Mouse (Mus musculus): Measurements from ENCODE around the gene Apex2. TPM values are rescaled to one million over a fixed set of nuclear protein-coding genes. Genes with fewer than 3 reads are reported as not detected.

The Apex2 gene
- polyA plus RNA-seq (2015; fragmentation: Nextera tagmentation; extraction: Ambion mirVana) = 21.6 and 22.9 TPM in 2 replicates

- Histone ChIP-seq H3K9ac (no peak within 1 kb of the TSS), H3K27me3 (peaks cover 25% of the 10 kb centered on the region), H3K4me2 (peak within 1 kb of the TSS; percentile 64), H3K4me3 (replicated peaks) (peak within 1 kb of the TSS; percentile 58), H3K9me3 (replicated peaks) (no peaks in the 10 kb centered on the region), H3K36me3 (peaks cover 12% of the 10 kb centered on the region), H3K27ac (0 out of 2 replicates have a peak within 1 kb of the TSS, but pooled peaks have one; percentile 91), H3K4me1 (no peaks in the 10 kb centered on the region)
- ATAC-seq (replicated peaks; ENCODE audit: low FRiP score) = no peak
- whole genome bisulfite sequencing = 71% methylated on average over 5 of the region's 5 CpGs
These were observed at the start of gene Apex2 for GRCm38 (mm10) chrX:150589696-150590095. TSS of gene Apex2 (minus strand) at chrX:150589868.

GRCm38 (mm10) chrX:150636421-150636820 lies 46.8 kb upstream of the Apex2 start:
- 0 out of 2 replicates have a peak, but pooled peaks cover 5% of the 10 kb centered on the region for H3K27me3 ChIP-seq
- H3K27ac ChIP-seq = no peak overlapping the region
- WGBS = 70% methylated on average over 1 of the region's 1 CpGs
- no peak overlapping the region for H3K4me2 ChIP-seq
- H3K9me3 ChIP-seq (replicated peaks) = no peaks in the 10 kb centered on the region
- no peaks in the 10 kb centered on the region for H3K36me3 ChIP-seq
- ATAC-seq (replicated peaks; ENCODE audit: low FRiP score) = no peak
- H3K9ac ChIP-seq = no peak overlapping the region
- H3K4me1 ChIP-seq = no peaks in the 10 kb centered on the region
- H3K4me3 ChIP-seq (replicated peaks) = no peak overlapping the region

- peaks cover 15% of the 10 kb centered on the region for H3K27me3 ChIP-seq
- no peak overlapping the region for H3K27ac ChIP-seq
- H3K4me3 ChIP-seq (replicated peaks) = no peak overlapping the region
- no peaks in the 10 kb centered on the region for H3K9me3 ChIP-seq (replicated peaks)
- WGBS = 73% methylated on average over 2 of the region's 2 CpGs
- H3K4me2 ChIP-seq = no peak overlapping the region
- no peak for ATAC-seq (replicated peaks; ENCODE audit: low FRiP score)
- no peak overlapping the region for H3K9ac ChIP-seq
- H3K36me3 ChIP-seq = no peaks in the 10 kb centered on the region
- H3K4me1 ChIP-seq = no peaks in the 10 kb centered on the region
These were observed 9.2 kb upstream of the Apex2 start for GRCm38 (mm10) chrX:150598882-150599281.

- H3K27ac ChIP-seq = no peak overlapping the region
- no peaks in the 10 kb centered on the region for H3K4me1 ChIP-seq
- H3K27me3 ChIP-seq = peaks cover 26% of the 10 kb centered on the region
- 83% methylated on average over 9 of the region's 9 CpGs for WGBS
- H3K4me2 ChIP-seq = no peak overlapping the region
- no peak for ATAC-seq (replicated peaks; ENCODE audit: low FRiP score)
- no peaks in the 10 kb centered on the region for H3K9me3 ChIP-seq (replicated peaks)
- H3K9ac ChIP-seq = no peak overlapping the region
- no peak overlapping the region for H3K4me3 ChIP-seq (replicated peaks)
- H3K36me3 ChIP-seq = no peaks in the 10 kb centered on the region
These were observed 5.5 kb upstream of the Apex2 start for GRCm38 (mm10) chrX:150595016-150595760.

- H3K4me3 ChIP-seq (replicated peaks) = no peak overlapping the region
- no peak for ATAC-seq (replicated peaks; ENCODE audit: low FRiP score)
- H3K4me1 ChIP-seq = no peaks in the 10 kb centered on the region
- H3K9ac ChIP-seq = no peak overlapping the region
- WGBS = 84% methylated on average over 3 of the region's 3 CpGs
- no peak overlapping the region for H3K4me2 ChIP-seq
- no peaks in the 10 kb centered on the region for H3K9me3 ChIP-seq (replicated peaks)
- H3K36me3 ChIP-seq = no peaks in the 10 kb centered on the region
- no peak overlapping the region for H3K27ac ChIP-seq
- H3K27me3 ChIP-seq = peaks cover 26% of the 10 kb centered on the region
These were observed 4.5 kb upstream of the Apex2 start for GRCm38 (mm10) chrX:150594176-150594575.

GRCm38 (mm10) chrX:150593266-150594035 lies 3.8 kb upstream of the Apex2 start:
- no peak for ATAC-seq (replicated peaks; ENCODE audit: low FRiP score)
- Histone ChIP-seq H3K27me3 (peaks cover 25% of the 10 kb centered on the region), H3K4me1 (no peaks in the 10 kb centered on the region), H3K36me3 (no peaks in the 10 kb centered on the region), H3K4me3 (replicated peaks) (no peak overlapping the region), H3K27ac (no peak overlapping the region), H3K9ac (no peak overlapping the region), H3K4me2 (no peak overlapping the region), H3K9me3 (replicated peaks) (no peaks in the 10 kb centered on the region)
- 85% methylated on average over 12 of the region's 12 CpGs for WGBS

- ATAC-seq (replicated peaks; ENCODE audit: low FRiP score) = peak; percentile 96
- H3K36me3 ChIP-seq = peaks cover 21% of the 10 kb centered on the region
- peak within 1 kb of the TSS; percentile 91 for H3K27ac ChIP-seq
- no peaks in the 10 kb centered on the region for H3K4me1 ChIP-seq
- 16% methylated on average over 35 of the region's 35 CpGs for WGBS
- peaks cover 17% of the 10 kb centered on the region; the same call in 1 of the 2 replicates for H3K27me3 ChIP-seq
- peak within 1 kb of the TSS; percentile 64 for H3K4me2 ChIP-seq
- H3K9me3 ChIP-seq (replicated peaks) = no peaks in the 10 kb centered on the region
- H3K9ac ChIP-seq = peak within 1 kb of the TSS; percentile 56
- H3K4me3 ChIP-seq (replicated peaks) = peak within 1 kb of the TSS; percentile 58
These were observed 1.5 kb downstream of the Apex2 start, which contains the start of gene Pfkfb1 for GRCm38 (mm10) chrX:150588023-150588764. TSS of gene Pfkfb1 (plus strand) at chrX:150588229.

- no peaks in the 10 kb centered on the region for H3K9me3 ChIP-seq (replicated peaks)
- H3K4me3 ChIP-seq (replicated peaks) = no peak overlapping the region
- ATAC-seq (replicated peaks; ENCODE audit: low FRiP score) = no peak
- H3K4me1 ChIP-seq = no peaks in the 10 kb centered on the region
- H3K27ac ChIP-seq = no peak overlapping the region
- H3K9ac ChIP-seq = no peak overlapping the region
- H3K4me2 ChIP-seq = no peak overlapping the region
- H3K27me3 ChIP-seq = peaks cover 9% of the 10 kb centered on the region; the same call in 1 of the 2 replicates
- H3K36me3 ChIP-seq = peaks cover 32% of the 10 kb centered on the region
- 89% methylated on average over 8 of the region's 8 CpGs for WGBS
These were observed 4.6 kb downstream of the Apex2 start for GRCm38 (mm10) chrX:150585116-150585515.

- no peaks in the 10 kb centered on the region for H3K4me1 ChIP-seq
- H3K36me3 ChIP-seq = peaks cover 32% of the 10 kb centered on the region
- H3K4me3 ChIP-seq (replicated peaks) = no peak overlapping the region
- H3K27ac ChIP-seq = no peak overlapping the region
- no peaks in the 10 kb centered on the region for H3K27me3 ChIP-seq
- ATAC-seq (replicated peaks; ENCODE audit: low FRiP score) = peak; percentile 60; the same call in 1 of the 2 replicates
- H3K9ac ChIP-seq = no peak overlapping the region
- no peaks in the 10 kb centered on the region for H3K9me3 ChIP-seq (replicated peaks)
- no peak overlapping the region for H3K4me2 ChIP-seq
These were observed 7.7 kb downstream of the Apex2 start for GRCm38 (mm10) chrX:150581921-150582320.

GRCm38 (mm10) chrX:150564644-150565357 lies 24.9 kb downstream of the Apex2 start:
- H3K4me3 ChIP-seq (replicated peaks) = no peak overlapping the region
- no peaks in the 10 kb centered on the region for H3K4me1 ChIP-seq
- WGBS = 84% methylated on average over 12 of the region's 12 CpGs
- no peaks in the 10 kb centered on the region for H3K9me3 ChIP-seq (replicated peaks)
- H3K36me3 ChIP-seq = peaks cover 3% of the 10 kb centered on the region; the same call in 1 of the 2 replicates
- ATAC-seq (replicated peaks; ENCODE audit: low FRiP score) = no peak; the same call in 1 of the 2 replicates
- no peak overlapping the region for H3K9ac ChIP-seq
- no peak overlapping the region for H3K27ac ChIP-seq
- H3K4me2 ChIP-seq = no peak overlapping the region
- peaks cover 15% of the 10 kb centered on the region; the same call in 1 of the 2 replicates for H3K27me3 ChIP-seq

- H3K36me3 ChIP-seq = peaks cover 16% of the 10 kb centered on the region
- no peak overlapping the region for H3K4me2 ChIP-seq
- peaks cover 24% of the 10 kb centered on the region for H3K27me3 ChIP-seq
- ATAC-seq (replicated peaks; ENCODE audit: low FRiP score) = no peak
- WGBS = 74% methylated on average over 3 of the region's 3 CpGs
- no peak overlapping the region for H3K27ac ChIP-seq
- no peak overlapping the region for H3K9ac ChIP-seq
- H3K4me1 ChIP-seq = no peaks in the 10 kb centered on the region
- no peak overlapping the region for H3K4me3 ChIP-seq (replicated peaks)
- H3K9me3 ChIP-seq (replicated peaks) = no peaks in the 10 kb centered on the region
These were observed 35.6 kb downstream of the Apex2 start for GRCm38 (mm10) chrX:150554032-150554431.
